Mouse (Mus musculus): ENCODE results near the gene 4930535I16Rik. TPM values are rescaled to one million over a fixed set of nuclear protein-coding genes. Genes with fewer than 3 reads are reported as not detected.

4930535I16Rik gene
- total RNA-seq (2015) (not detected in 2 replicates), total RNA-seq (2017) (not detected in 2 replicates)

GRCm38 (mm10) chr4:123917548-123918140, at the start of gene 4930535I16Rik:
TSS of gene 4930535I16Rik (minus strand) at chr4:123918022.
- peak; percentile 33 for ATAC-seq (replicated peaks; ENCODE audit: poor library complexity)

- ATAC-seq (replicated peaks; ENCODE audit: poor library complexity) = no peak
These were observed 44.9 kb upstream of the 4930535I16Rik start for GRCm38 (mm10) chr4:123962721-123963120.

GRCm38 (mm10) chr4:123960955-123961354, 43.1 kb upstream of the 4930535I16Rik start:
- no peak for ATAC-seq (replicated peaks; ENCODE audit: poor library complexity)

GRCm38 (mm10) chr4:123957891-123958290, 40.1 kb upstream of the 4930535I16Rik start:
- ATAC-seq (replicated peaks; ENCODE audit: poor library complexity) = no peak

DNA sequence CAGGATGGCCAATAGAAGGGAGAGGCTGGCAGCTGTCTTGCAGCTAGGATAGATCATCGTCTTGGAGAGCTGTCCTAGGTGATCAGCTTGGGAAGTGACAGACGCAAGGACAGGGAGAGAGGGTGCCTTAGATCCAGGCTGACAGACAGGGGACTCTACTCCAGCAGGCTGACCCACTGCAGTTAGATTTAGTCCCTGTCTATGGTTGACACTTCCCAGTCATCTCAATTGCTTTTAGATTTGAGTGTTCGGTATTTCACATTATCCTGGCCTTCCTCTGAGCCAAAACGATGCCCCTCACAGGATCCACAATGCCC, 39.6 kb upstream of the 4930535I16Rik start:
- no peak for ATAC-seq (replicated peaks; ENCODE audit: poor library complexity)

GRCm38 (mm10) chr4:123956703-123957491, 39.1 kb upstream of the 4930535I16Rik start:
- peak; percentile 96 for ATAC-seq (replicated peaks; ENCODE audit: poor library complexity)

DNA sequence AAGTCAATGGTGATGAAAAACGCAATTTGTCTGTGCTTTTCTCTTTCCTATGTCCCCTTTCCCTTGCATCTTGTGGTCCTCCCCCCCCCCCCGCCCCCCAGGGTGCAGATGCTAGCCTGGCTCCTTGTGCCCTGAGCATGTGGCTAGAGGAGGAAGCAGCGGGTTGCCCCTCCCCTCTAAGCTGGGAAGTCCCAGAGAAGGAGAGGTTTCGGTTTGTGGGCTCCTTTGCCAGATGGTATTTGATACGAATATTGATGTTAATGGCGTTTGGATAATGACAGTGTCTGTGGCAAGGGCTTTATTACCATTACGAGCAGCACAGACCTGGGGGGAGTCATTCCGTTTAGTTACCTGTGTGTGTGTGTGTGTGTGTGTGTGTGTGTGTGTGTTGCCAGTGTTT, 34.2 kb upstream of the 4930535I16Rik start:
- ATAC-seq (replicated peaks; ENCODE audit: poor library complexity) = peak; percentile 88

DNA sequence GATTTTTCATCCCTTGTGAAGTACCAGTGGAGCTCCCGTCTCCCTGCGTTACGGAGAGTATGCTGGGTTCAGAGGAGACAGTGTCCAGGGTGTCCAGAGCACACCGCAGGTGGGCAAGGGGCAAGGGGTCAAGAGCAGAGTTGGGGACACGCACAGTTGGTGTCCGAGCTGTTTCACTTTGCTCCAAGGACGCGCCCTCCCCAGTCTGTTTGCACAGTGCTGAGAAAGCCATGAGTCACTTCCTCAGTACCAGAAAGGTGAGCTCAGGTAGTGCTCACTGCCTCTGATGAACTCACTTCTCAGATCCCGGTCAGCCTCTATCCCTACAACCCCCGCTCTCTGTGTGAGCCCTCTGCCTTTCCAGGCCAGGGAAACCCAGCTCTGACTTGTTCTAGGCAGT, 31.8 kb upstream of the 4930535I16Rik start:
- no peak for ATAC-seq (replicated peaks; ENCODE audit: poor library complexity)

GRCm38 (mm10) chr4:123948901-123949300, 31.1 kb upstream of the 4930535I16Rik start:
- no peak for ATAC-seq (replicated peaks; ENCODE audit: poor library complexity)

DNA sequence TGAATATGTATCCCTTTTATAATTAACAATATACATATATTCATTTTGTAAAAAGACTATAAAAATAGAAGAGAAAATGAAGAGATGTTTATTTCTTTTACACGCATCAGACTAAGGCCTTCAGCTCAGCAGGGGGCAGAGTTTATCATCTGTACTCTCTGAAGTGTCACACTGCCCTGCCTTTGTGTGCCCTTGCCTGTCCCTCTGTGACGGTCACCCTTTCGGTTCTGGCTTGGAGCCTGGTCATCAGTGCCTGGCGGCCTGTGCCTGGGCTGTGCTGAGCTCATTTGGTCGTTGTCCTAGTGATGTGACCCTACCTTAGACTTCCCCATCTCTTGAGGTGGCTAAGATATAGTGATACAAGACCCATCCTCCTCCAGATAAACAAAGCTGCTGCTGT, 29.3 kb upstream of the 4930535I16Rik start:
- ATAC-seq (replicated peaks; ENCODE audit: poor library complexity) = no peak

GRCm38 (mm10) chr4:123946701-123947100, 28.9 kb upstream of the 4930535I16Rik start:
- no peak for ATAC-seq (replicated peaks; ENCODE audit: poor library complexity)

- peak; percentile 91 for ATAC-seq (replicated peaks; ENCODE audit: poor library complexity)
These were observed 23.1 kb upstream of the 4930535I16Rik start for GRCm38 (mm10) chr4:123940878-123941277.

GRCm38 (mm10) chr4:123939838-123940237, 22.0 kb upstream of the 4930535I16Rik start:
- ATAC-seq (replicated peaks; ENCODE audit: poor library complexity) = peak; percentile 69

- ATAC-seq (replicated peaks; ENCODE audit: poor library complexity) = no peak
These were observed 18.2 kb upstream of the 4930535I16Rik start for GRCm38 (mm10) chr4:123936059-123936458.

DNA sequence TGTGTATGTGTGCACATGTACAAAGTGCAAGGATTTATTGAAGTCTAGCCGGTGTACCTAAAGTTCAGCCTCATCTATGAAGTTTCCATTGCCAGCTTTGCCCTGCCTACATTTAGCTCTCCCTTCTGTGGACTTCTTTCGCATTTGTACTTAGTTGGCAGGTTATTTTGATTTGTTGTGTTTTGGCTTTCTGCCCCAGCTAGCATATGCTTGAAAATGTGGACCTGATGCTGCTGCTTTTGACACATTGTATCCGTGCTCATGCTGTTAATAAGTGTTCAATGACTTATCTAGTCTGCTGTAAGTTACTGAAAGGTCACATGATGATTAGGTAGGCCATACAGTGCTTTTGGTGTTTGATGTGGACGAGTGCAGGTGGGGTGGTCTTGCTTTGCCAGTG, 16.5 kb upstream of the 4930535I16Rik start:
- no peak for ATAC-seq (replicated peaks; ENCODE audit: poor library complexity)

- ATAC-seq (replicated peaks; ENCODE audit: poor library complexity) = no peak
These were observed 12.2 kb upstream of the 4930535I16Rik start for GRCm38 (mm10) chr4:123929994-123930393.

- ATAC-seq (replicated peaks; ENCODE audit: poor library complexity) = peak; percentile 99
These were observed 10.1 kb upstream of the 4930535I16Rik start for GRCm38 (mm10) chr4:123927961-123928360.

- ATAC-seq (replicated peaks; ENCODE audit: poor library complexity) = no peak
These were observed 3.3 kb upstream of the 4930535I16Rik start for GRCm38 (mm10) chr4:123921055-123921565.

DNA sequence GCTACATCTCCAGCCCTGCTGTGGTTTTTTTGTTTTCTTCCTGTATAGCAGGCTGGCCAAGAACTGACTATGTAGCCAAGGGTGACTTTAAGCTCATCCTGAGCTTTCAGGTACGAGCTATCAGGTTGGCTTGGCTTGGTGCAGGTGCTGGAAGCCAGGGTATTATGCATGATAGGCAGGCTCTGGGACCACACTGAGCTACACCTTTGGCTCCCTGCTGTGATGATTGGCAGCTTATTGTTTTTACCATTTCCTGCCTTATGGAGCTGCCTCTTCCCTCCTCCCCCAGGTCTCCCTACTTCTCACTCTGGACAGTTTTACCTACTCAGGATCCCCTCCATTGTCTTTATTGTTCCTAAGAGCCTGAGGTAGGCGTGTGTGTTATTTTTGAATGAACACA, 1.0 kb upstream of the 4930535I16Rik start:
- no peak for ATAC-seq (replicated peaks; ENCODE audit: poor library complexity)

DNA sequence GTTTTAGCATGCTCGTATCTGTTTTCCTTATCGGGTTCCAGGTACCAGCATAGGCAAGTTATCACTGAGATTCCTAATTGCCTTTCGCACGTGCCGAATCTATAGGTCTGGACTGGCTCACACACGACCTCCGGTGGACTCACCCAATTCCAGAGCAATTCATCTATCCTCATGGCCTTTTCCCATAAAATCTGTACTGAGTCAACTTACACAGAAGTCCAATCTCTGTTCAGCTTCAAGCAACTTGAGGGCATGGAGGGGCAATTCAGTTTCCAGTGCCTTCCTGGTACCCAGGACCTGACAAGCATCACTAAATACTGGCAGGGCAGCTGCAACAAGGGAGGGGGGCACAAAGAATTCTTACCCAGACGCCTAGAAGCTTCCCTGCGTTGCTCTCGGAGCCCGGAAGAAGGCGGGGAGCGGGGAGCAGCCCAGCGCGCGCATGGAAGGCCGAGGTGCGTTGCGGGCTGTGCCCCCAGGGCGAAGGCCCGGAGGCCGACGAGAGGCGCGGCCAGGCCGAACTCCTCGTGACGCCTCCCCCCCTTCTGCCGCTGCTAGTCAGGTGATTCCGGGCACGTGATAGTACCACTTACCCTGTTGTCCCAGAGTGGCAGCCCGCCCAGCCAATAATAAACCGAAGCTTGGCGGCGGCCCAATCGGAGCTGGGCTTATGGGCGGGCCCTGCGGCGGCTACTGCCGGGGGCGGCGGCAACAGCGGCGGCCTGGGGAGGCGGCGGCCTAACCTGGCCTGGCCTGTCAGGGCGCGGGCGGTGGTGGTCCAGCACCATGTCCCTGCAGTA, 874 bp downstream of the 4930535I16Rik start, which contains the start of gene Rragc:
Gene Rragc, plus strand, starts transcription at position 699 of the 800 bp plus-strand sequence.
- ATAC-seq (replicated peaks; ENCODE audit: poor library complexity) = peak; percentile 93

- no peak for ATAC-seq (replicated peaks; ENCODE audit: poor library complexity)
These were observed 5.4 kb downstream of the 4930535I16Rik start for GRCm38 (mm10) chr4:123912431-123912830.

Data from megakaryocyte progenitor cell, adult 5-6 weeks (primary cell).